Mouse (Mus musculus): Measurements from ENCODE around the gene Aqr.

The Aqr gene

GRCm38 (mm10) chr2:114133355-114133754 is 53.5 kb downstream of the Aqr start:
- DNase-seq = no peak

- DNase-seq = no peak
Observed at GRCm38 (mm10) chr2:114130657-114131056, 56.2 kb downstream of the Aqr start.

- no peak for DNase-seq
Observed at GRCm38 (mm10) chr2:114123304-114123703, 63.5 kb downstream of the Aqr start.

GRCm38 (mm10) chr2:114119451-114119850 is 67.4 kb downstream of the Aqr start:
- no peak for DNase-seq

GRCm38 (mm10) chr2:114117665-114118064 is 69.2 kb downstream of the Aqr start:
- no peak for DNase-seq

GRCm38 (mm10) chr2:114117235-114117634 is 69.6 kb downstream of the Aqr start:
- DNase-seq = no peak

GRCm38 (mm10) chr2:114115563-114115962 is 71.3 kb downstream of the Aqr start:
- DNase-seq = no peak

GRCm38 (mm10) chr2:114107288-114108278 is 79.2 kb downstream of the Aqr start:
- DNase-seq = no peak

GRCm38 (mm10) chr2:114106383-114106782 is 80.4 kb downstream of the Aqr start:
- no peak for DNase-seq

- DNase-seq = no peak
Observed at GRCm38 (mm10) chr2:114102471-114102870, 84.4 kb downstream of the Aqr start.

- DNase-seq = no peak
Observed at GRCm38 (mm10) chr2:114100834-114101233, 86.0 kb downstream of the Aqr start.

- no peak for DNase-seq
Observed at GRCm38 (mm10) chr2:114099816-114100215, 87.0 kb downstream of the Aqr start.

GRCm38 (mm10) chr2:114099109-114099508 is 87.7 kb downstream of the Aqr start:
- DNase-seq = no peak

- DNase-seq = no peak
Observed at GRCm38 (mm10) chr2:114097627-114098026, 89.2 kb downstream of the Aqr start.

GRCm38 (mm10) chr2:114096570-114096969 is 90.3 kb downstream of the Aqr start:
- DNase-seq = no peak

GRCm38 (mm10) chr2:114095348-114095747 is 91.5 kb downstream of the Aqr start:
- no peak for DNase-seq

- no peak for DNase-seq
Observed at GRCm38 (mm10) chr2:114094696-114095095, 92.1 kb downstream of the Aqr start.

- DNase-seq = no peak
Observed at GRCm38 (mm10) chr2:114093577-114093976, 93.2 kb downstream of the Aqr start.

- DNase-seq = no peak
Observed at GRCm38 (mm10) chr2:114089862-114090261, 97.0 kb downstream of the Aqr start.

- DNase-seq = no peak
Observed at GRCm38 (mm10) chr2:114087271-114087670, 99.6 kb downstream of the Aqr start.

- DNase-seq = no peak
Observed at GRCm38 (mm10) chr2:114071876-114072275, 114.9 kb downstream of the Aqr start.

GRCm38 (mm10) chr2:114066226-114066625 is 120.6 kb downstream of the Aqr start:
- DNase-seq = no peak

GRCm38 (mm10) chr2:114064004-114064403 is 122.8 kb downstream of the Aqr start:
- no peak for DNase-seq

GRCm38 (mm10) chr2:114060071-114060591 is 126.7 kb downstream of the Aqr start:
- no peak for DNase-seq
